Mouse (Mus musculus) heart, postnatal 0 days (tissue): Measurements from ENCODE around the gene Kcnk1. TPM values are rescaled to one million over a fixed set of nuclear protein-coding genes. Genes with fewer than 3 reads are reported as not detected.

Source experiments
- ATAC-seq: fragments of 200-750 bp; cut with Nextera tagmentation; 2 replicates; pipeline ENCODE4 v1.8.0; 2017; ENCODE audit warnings: low read depth, moderate number of reproducible peaks, moderate library complexity; ENCODE audit not compliant: insufficient read depth
- DNase-seq: peaks from one replicate; pipeline ENCODE4 v3.0.0-alpha.2; 2016; ENCODE audit warnings: low spot score
- H3K27ac ChIP-seq: fragments of 300-500 bp; sonication (generic); 2 replicates; pipeline ENCODE4 v1.5.1; 2014; ENCODE audit warnings: low read depth, mild to moderate bottlenecking
- H3K27me3 ChIP-seq: fragments of 300-500 bp; sonication (generic); 2 replicates; pipeline ENCODE4 v1.6.1; 2014; ENCODE audit warnings: low read length, mixed read lengths; ENCODE audit not compliant: control insufficient read depth, insufficient read depth
- H3K36me3 ChIP-seq: fragments of 300-500 bp; sonication (generic); replicated peaks from 2 replicates; pipeline ENCODE4 v1.6.1; 2014; ENCODE audit warnings: low read length, mixed read lengths; ENCODE audit not compliant: control insufficient read depth, insufficient read depth
- H3K4me1 ChIP-seq: fragments of 300-500 bp; sonication (generic); 2 replicates; pipeline ENCODE4 v1.6.1; 2014; ENCODE audit warnings: antibody characterized with exemption; ENCODE audit not compliant: control insufficient read depth, insufficient read depth
- H3K4me2 ChIP-seq: fragments of 300-500 bp; sonication (generic); 2 replicates; pipeline ENCODE4 v1.6.1; 2014; ENCODE audit warnings: low read depth, mild to moderate bottlenecking, low read length, moderate library complexity
- H3K4me3 ChIP-seq: fragments of 300-500 bp; sonication (generic); 2 replicates; pipeline ENCODE4 v1.5.1; 2014; ENCODE audit warnings: low read depth, low read length
- H3K9ac ChIP-seq: fragments of 300-500 bp; sonication (generic); replicated peaks from 2 replicates; pipeline ENCODE4 v1.6.1; 2014; ENCODE audit warnings: low read depth, low read length, mixed read lengths
- H3K9me3 ChIP-seq: fragments of 300-500 bp; sonication (generic); replicated peaks from 2 replicates; pipeline ENCODE4 v1.6.1; 2016; ENCODE audit warnings: low read length; ENCODE audit not compliant: control insufficient read depth
- CTCF ChIP-seq: IDR thresholded peaks from 2 replicates; pipeline ENCODE4 v1.5.1; 2016; ENCODE audit warnings: antibody characterized with exemption, control low read depth, low read depth
- EP300 ChIP-seq: IDR thresholded peaks from 2 replicates; pipeline ENCODE4 v1.6.1; 2016; ENCODE audit warnings: antibody characterized with exemption, low read depth
- WGBS: fragments of 180-500 bp; shearing (Covaris S2); extraction: QIAGEN DNeasy Blood & Tissue Kit; methylation state at CpG from one replicate; pipeline ENCODE4 v1.1.7; 2014; 5-methylcytosine and 5-hydroxymethylcytosine counted together
- polyA plus RNA-seq: library from polyadenylated mRNA; unstranded; fragments of >200 nt; fragmentation: Nextera tagmentation; extraction: Ambion mirVana; gene quantifications from 2 replicates; pipeline ENCODE4 v1.2.1, GENCODE M21; 2015
- total RNA-seq: library from RNA; depleted of rRNA; stranded (reverse); fragments of >200 nt; gene quantifications from 2 replicates; pipeline ENCODE4 v1.2.3, GENCODE M21; 2014; ENCODE audit warnings: low replicate concordance

The Kcnk1 gene
- total and polyA plus RNA-seq, 2 experiments from 2014 or later: 0.55 to 10.5 TPM

- 63% methylated on average over 5 of the region's 5 CpGs for WGBS
- Histone ChIP-seq H3K27me3 (peaks cover 59% of the 10 kb centered on the region), H3K9me3 (no peaks in the 10 kb centered on the region), H3K4me1 (peaks cover 10% of the 10 kb centered on the region), H3K27ac (no peak overlapping the region), H3K9ac (no peak overlapping the region), H3K36me3 (no peaks in the 10 kb centered on the region), H3K4me2 (no peak overlapping the region), H3K4me3 (no peak overlapping the region)
- TF ChIP-seq EP300: no peak
- no peak for TF ChIP-seq CTCF
- no peak for DNase-seq
- ATAC-seq: no peak
Measured at GRCm38 (mm10) chr8:125997550-125997949, 2.6 kb downstream of the Kcnk1 start.

GRCm38 (mm10) chr8:125999842-126000395, 4.9 kb downstream of the Kcnk1 start:
- no peaks in the 10 kb centered on the region for H3K36me3 ChIP-seq
- WGBS: 70% methylated on average over 7 of the region's 7 CpGs
- no peak overlapping the region for H3K4me3 ChIP-seq
- H3K9me3 ChIP-seq: no peaks in the 10 kb centered on the region
- TF ChIP-seq EP300 (no peak), CTCF (no peak)
- no peak overlapping the region for H3K4me2 ChIP-seq
- no peak overlapping the region for H3K27ac ChIP-seq
- peaks cover 35% of the 10 kb centered on the region for H3K27me3 ChIP-seq
- no peak overlapping the region for H3K9ac ChIP-seq
- peaks cover 15% of the 10 kb centered on the region for H3K4me1 ChIP-seq
- ATAC-seq (no peak), DNase-seq (no peak)

- WGBS: 92% methylated on average over 6 of the region's 6 CpGs
- H3K27me3 ChIP-seq: 0 out of 2 replicates have a peak, but pooled peaks cover under 1% of the 10 kb centered on the region
Measured at GRCm38 (mm10) chr8:126003546-126003945, 8.6 kb downstream of the Kcnk1 start.

GRCm38 (mm10) chr8:126004953-126005352, 10.0 kb downstream of the Kcnk1 start:
- Histone ChIP-seq H3K4me2 (no peak overlapping the region), H3K4me3 (no peak overlapping the region), H3K4me1 (peaks cover 5% of the 10 kb centered on the region; the same call in 1 of the 2 replicates), H3K9me3 (no peaks in the 10 kb centered on the region), H3K9ac (no peak overlapping the region), H3K27me3 (no peaks in the 10 kb centered on the region), H3K27ac (no peak overlapping the region), H3K36me3 (no peaks in the 10 kb centered on the region)
- DNase-seq (no peak), ATAC-seq (no peak)
- no peak for TF ChIP-seq CTCF
- TF ChIP-seq EP300: no peak
- 66% methylated on average over 7 of the region's 7 CpGs for WGBS

More at GRCm38 (mm10) chr8:126003546-126003945, 8.6 kb downstream of the Kcnk1 start:
- no peak for DNase-seq
- no peak overlapping the region for H3K4me2 ChIP-seq
- peaks cover 5% of the 10 kb centered on the region; the same call in 1 of the 2 replicates for H3K4me1 ChIP-seq
- no peaks in the 10 kb centered on the region for H3K36me3 ChIP-seq
- no peaks in the 10 kb centered on the region for H3K9me3 ChIP-seq
- TF ChIP-seq EP300 (no peak), CTCF (no peak)
- no peak overlapping the region for H3K4me3 ChIP-seq
- H3K9ac ChIP-seq: no peak overlapping the region
- no peak overlapping the region for H3K27ac ChIP-seq
- ATAC-seq: no peak

GRCm38 (mm10) chr8:126006310-126006990, 11.5 kb downstream of the Kcnk1 start:
- H3K4me3 ChIP-seq: no peak overlapping the region
- no peak overlapping the region for H3K4me2 ChIP-seq
- ATAC-seq (no peak), DNase-seq (no peak)
- H3K36me3 ChIP-seq: no peaks in the 10 kb centered on the region
- WGBS: 69% methylated on average over 11 of the region's 11 CpGs
- no peak overlapping the region for H3K27ac ChIP-seq
- no peaks in the 10 kb centered on the region for H3K9me3 ChIP-seq
- TF ChIP-seq CTCF: no peak
- no peak for TF ChIP-seq EP300
- no peak overlapping the region for H3K9ac ChIP-seq
- peaks cover 5% of the 10 kb centered on the region; the same call in 1 of the 2 replicates for H3K4me1 ChIP-seq
- no peaks in the 10 kb centered on the region for H3K27me3 ChIP-seq
